Mouse (Mus musculus) myocyte (in vitro differentiated cells): Measurements from ENCODE around the gene Pigx. TPM values are rescaled to one million over a fixed set of nuclear protein-coding genes. Genes with fewer than 3 reads are reported as not detected.

ENCODE experiments used
- H3K27me3 ChIP-seq: one replicate; pipeline ENCODE4 v1.6.1; 2011; ENCODE audit not compliant: control insufficient read depth, insufficient read depth, insufficient read length
- H3K36me3 ChIP-seq: one replicate; pipeline ENCODE4 v1.6.1; 2011; ENCODE audit not compliant: control insufficient read depth, insufficient read depth
- H3K4me2 ChIP-seq: one replicate; pipeline ENCODE4 v1.6.1; 2011; ENCODE audit warnings: low read depth, control low read depth
- H3K4me3 ChIP-seq: one replicate; pipeline ENCODE4 v1.5.1; 2011; ENCODE audit warnings: mild to moderate bottlenecking, control low read depth, moderate library complexity
- H3K79me2 ChIP-seq: one replicate; pipeline ENCODE4 v1.6.1; 2011; ENCODE audit not compliant: control insufficient read depth, insufficient read depth
- H3ac ChIP-seq: one replicate; pipeline ENCODE4 v1.6.1; 2011; ENCODE audit not compliant: control insufficient read depth, insufficient read length
- CEBPB ChIP-seq: IDR thresholded peaks from 2 replicates; pipeline ENCODE4 v1.6.1; 2011; ENCODE audit warnings: mild to moderate bottlenecking, moderate library complexity; ENCODE audit not compliant: poor library complexity, insufficient read depth, severe bottlenecking
- E2F4 ChIP-seq: IDR thresholded peaks from one replicate; pipeline ENCODE4 v1.6.1; 2011; ENCODE audit warnings: mild to moderate bottlenecking, control low read depth, moderate library complexity; ENCODE audit not compliant: insufficient read depth
- MAX ChIP-seq: IDR thresholded peaks from one replicate; pipeline ENCODE4 v1.6.1; 2011; ENCODE audit warnings: low read depth, mild to moderate bottlenecking, control low read depth
- MYOD1 ChIP-seq, 3 experiments: IDR thresholded peaks; one replicate each; pipeline ENCODE4 v1.6.1; 2011; ENCODE audit warnings: control low read depth in 2 of 3, low read depth in 2 of 3, mild to moderate bottlenecking in 2 of 3, moderate library complexity in 1 of 3; ENCODE audit not compliant: insufficient read length in 2 of 3, control insufficient read depth in 1 of 3
- MYOG ChIP-seq, 3 experiments: IDR thresholded peaks; one replicate each; pipeline ENCODE4 v1.6.1; 2011; ENCODE audit warnings: control low read depth in 2 of 3, low read depth in 2 of 3, mild to moderate bottlenecking in 2 of 3; ENCODE audit not compliant: insufficient read length in 2 of 3, control insufficient read depth in 1 of 3, insufficient read depth in 1 of 3
- POLR2A ChIP-seq: IDR thresholded peaks from one replicate; pipeline ENCODE4 v1.6.1; 2011; ENCODE audit warnings: low read depth, mild to moderate bottlenecking, control low read depth, moderate library complexity; ENCODE audit not compliant: insufficient read length
- POLR2AphosphoS2 ChIP-seq: IDR thresholded peaks from one replicate; pipeline ENCODE4 v1.6.1; 2011; ENCODE audit warnings: low read depth, control low read depth; ENCODE audit not compliant: insufficient read length
- REST ChIP-seq: IDR thresholded peaks from one replicate; pipeline ENCODE4 v1.6.1; 2011; ENCODE audit warnings: mild to moderate bottlenecking, control low read depth, moderate library complexity; ENCODE audit not compliant: insufficient read depth, insufficient read length
- SRF ChIP-seq: IDR thresholded peaks from one replicate; pipeline ENCODE4 v1.6.1; 2011; ENCODE audit warnings: low read depth; ENCODE audit not compliant: control insufficient read depth, insufficient read length
- TCF12 ChIP-seq: IDR thresholded peaks from one replicate; pipeline ENCODE4 v1.6.1; 2011; ENCODE audit warnings: mild to moderate bottlenecking, control low read depth; ENCODE audit not compliant: poor library complexity, insufficient read depth, severe bottlenecking
- TCF3 ChIP-seq: IDR thresholded peaks from one replicate; pipeline ENCODE4 v1.6.1; 2011; ENCODE audit warnings: low read depth, control low read depth; ENCODE audit not compliant: insufficient read length
- USF1 ChIP-seq: IDR thresholded peaks from one replicate; pipeline ENCODE4 v1.6.1; 2011; ENCODE audit warnings: low read depth, mild to moderate bottlenecking, control low read depth, moderate library complexity
- polyA plus RNA-seq: library from polyadenylated mRNA; unstranded; fragments of >200 nt; fragmentation: generic; extraction: Trizol; gene quantifications from one replicate; pipeline ENCODE4 v1.2.1, GENCODE M21; 2012; ENCODE audit warnings: missing spikeins

Gene Pigx
- polyA plus RNA-seq, 1 experiment, result 19.4 TPM

DNA sequence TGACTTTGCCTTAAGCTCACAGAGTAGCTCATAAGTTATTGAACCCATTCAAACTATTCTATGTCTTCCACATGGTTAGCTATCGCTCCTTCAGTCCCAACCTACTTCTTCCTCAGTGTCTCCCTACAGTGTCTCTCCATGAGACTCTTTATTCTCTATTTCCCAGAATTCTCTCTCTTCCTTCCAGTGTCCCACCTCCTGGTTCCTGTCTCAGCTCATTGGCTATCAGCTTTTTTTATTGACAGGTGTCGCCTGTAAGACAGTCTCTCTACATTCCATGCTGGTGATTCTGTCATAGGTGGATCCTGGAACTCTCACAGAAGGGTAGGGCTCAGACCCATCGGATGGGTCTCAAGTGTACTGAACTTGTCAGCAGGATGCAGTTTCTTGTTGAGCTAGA lies 25.8 kb upstream of the Pigx start:
- TF ChIP-seq MYOD1 (IDR thresholded peaks at IDR 0.05; ENCODE audit: control insufficient read depth in 1 of 3, insufficient read length in 2 of 3, low read depth in 2 of 3), result no peak
- no peak for TF ChIP-seq MYOG (IDR thresholded peaks at IDR 0.05; ENCODE audit: control insufficient read depth in 1 of 3, insufficient read depth in 1 of 3, insufficient read length in 2 of 3, low read depth in 2 of 3)
- no peak for TF ChIP-seq CEBPB
- no peak for TF ChIP-seq E2F4
- no peak for TF ChIP-seq SRF
- TF ChIP-seq POLR2A, result no peak
- no peak for TF ChIP-seq REST
- no peak for TF ChIP-seq TCF12
- TF ChIP-seq USF1, result no peak
- no peak for TF ChIP-seq POLR2AphosphoS2
- TF ChIP-seq MAX, result no peak
- no peak for TF ChIP-seq TCF3

DNA sequence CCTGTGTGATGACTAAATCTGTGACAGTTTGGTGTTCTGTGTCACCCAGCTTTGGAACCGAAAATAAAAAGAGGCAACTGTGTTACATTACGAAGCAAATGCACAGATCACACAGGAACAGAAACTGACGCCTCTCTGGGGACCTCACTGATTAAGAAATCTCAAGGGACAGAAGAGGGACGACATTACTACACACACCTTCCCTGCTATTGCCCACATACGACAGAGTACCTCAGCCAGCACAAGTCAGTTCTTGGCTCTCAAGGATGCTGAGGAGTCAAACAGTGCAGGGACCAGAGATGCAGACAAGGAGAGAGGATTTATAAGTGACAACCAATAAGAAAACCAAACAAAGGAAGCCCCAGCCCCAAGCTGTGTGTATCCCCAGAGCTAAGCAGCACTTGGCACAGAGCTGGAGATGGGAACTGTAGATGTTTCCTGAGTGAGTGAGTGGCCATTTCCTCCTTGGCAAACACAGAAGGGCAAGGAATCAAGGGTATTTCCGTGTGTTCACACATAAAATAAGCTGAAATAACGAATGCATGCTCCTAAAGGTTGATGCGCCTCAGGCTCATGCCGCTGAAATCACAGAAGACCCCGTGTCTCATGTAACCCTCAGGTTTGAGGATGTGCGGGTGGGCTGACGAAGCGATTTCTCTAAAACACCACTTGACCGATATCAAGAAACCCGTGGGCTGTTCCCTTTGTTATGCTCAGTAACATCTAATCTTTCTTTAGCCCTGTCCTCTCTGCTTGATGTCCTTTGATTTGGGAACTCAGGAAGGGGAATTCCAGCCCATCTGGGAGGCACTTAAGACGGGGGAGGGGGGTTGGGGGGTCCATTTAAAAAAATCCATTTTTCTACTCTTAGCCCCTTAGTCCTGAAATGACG lies 25.1 kb upstream of the Pigx start:
- Histone ChIP-seq H3K4me2 (no peak overlapping the region), H3K79me2 (no peaks in the 10 kb centered on the region), H3ac (no peak overlapping the region), H3K27me3 (no peaks in the 10 kb centered on the region), H3K36me3 (no peaks in the 10 kb centered on the region), H3K4me3 (no peak overlapping the region)
- TF ChIP-seq E2F4 (no peak), MYOD1 (IDR thresholded peaks at IDR 0.05; ENCODE audit: control insufficient read depth in 1 of 3, insufficient read length in 2 of 3, low read depth in 2 of 3) (no peak), SRF (no peak), TCF12 (no peak), CEBPB (no peak), MAX (no peak), POLR2A (no peak), USF1 (no peak), REST (no peak), MYOG (IDR thresholded peaks at IDR 0.05; ENCODE audit: control insufficient read depth in 1 of 3, insufficient read depth in 1 of 3, insufficient read length in 2 of 3, low read depth in 2 of 3) (no peak), POLR2AphosphoS2 (no peak)

More for the DNA sequence above, 25.8 kb upstream of the Pigx start:
- no peak overlapping the region for H3K4me3 ChIP-seq
- no peaks in the 10 kb centered on the region for H3K79me2 ChIP-seq
- no peak overlapping the region for H3ac ChIP-seq
- H3K36me3 ChIP-seq, result no peaks in the 10 kb centered on the region
- no peaks in the 10 kb centered on the region for H3K27me3 ChIP-seq
- H3K4me2 ChIP-seq, result no peak overlapping the region

DNA sequence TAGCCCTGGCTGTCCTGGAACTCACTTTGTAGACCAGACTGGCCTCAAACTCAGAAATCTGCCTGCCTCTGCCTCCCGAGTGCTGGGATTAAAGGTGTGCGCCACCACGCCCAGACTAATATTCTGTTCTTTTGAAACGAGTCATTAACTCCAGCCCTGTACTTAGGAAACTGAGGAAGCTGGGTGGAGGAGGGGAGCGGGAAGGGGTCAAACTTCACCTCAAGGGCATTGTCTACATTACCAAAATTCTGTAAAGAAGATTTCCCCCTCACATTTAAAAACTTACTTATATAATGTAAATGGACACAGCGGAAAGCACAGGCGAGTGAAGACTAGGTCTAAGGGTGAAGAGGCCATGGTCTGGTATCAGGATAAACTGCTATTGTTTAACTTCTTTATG lies 24.5 kb upstream of the Pigx start:
- H3K79me2 ChIP-seq, result no peaks in the 10 kb centered on the region
- TF ChIP-seq MYOD1 (IDR thresholded peaks at IDR 0.05; ENCODE audit: control insufficient read depth in 1 of 3, insufficient read length in 2 of 3, low read depth in 2 of 3) (no peak), REST (no peak), USF1 (no peak), E2F4 (no peak), POLR2A (no peak), MAX (no peak), CEBPB (no peak), TCF12 (no peak), POLR2AphosphoS2 (no peak), MYOG (IDR thresholded peaks at IDR 0.05; ENCODE audit: control insufficient read depth in 1 of 3, insufficient read depth in 1 of 3, insufficient read length in 2 of 3, low read depth in 2 of 3) (no peak), SRF (no peak), TCF3 (no peak)

DNA sequence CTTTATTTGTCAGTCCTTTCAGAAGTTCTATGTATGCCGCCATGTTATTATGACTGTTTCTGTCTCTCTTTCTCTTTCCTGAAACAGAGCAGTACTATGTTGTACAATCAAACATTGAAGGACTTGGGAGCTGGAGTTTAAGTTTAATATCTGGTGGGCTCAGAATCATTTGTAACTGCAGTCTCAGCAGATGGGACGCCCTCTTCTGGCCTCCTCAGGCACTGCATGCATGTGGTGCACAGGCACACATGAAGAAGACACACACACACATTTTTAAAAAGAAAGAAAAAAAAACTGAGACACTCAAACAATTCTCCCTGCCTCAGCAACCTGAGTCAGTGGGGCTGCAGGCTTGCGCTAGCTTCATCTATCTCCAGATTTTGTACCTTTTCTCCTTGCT lies 20.9 kb upstream of the Pigx start:
- no peak for TF ChIP-seq E2F4
- no peak for TF ChIP-seq MAX
- no peak for TF ChIP-seq USF1
- TF ChIP-seq CEBPB, result no peak
- TF ChIP-seq MYOG (IDR thresholded peaks at IDR 0.05; ENCODE audit: control insufficient read depth in 1 of 3, insufficient read depth in 1 of 3, insufficient read length in 2 of 3, low read depth in 2 of 3), result no peak
- no peak for TF ChIP-seq REST
- no peak for TF ChIP-seq MYOD1 (IDR thresholded peaks at IDR 0.05; ENCODE audit: control insufficient read depth in 1 of 3, insufficient read length in 2 of 3, low read depth in 2 of 3)
- no peak for TF ChIP-seq TCF12
- TF ChIP-seq POLR2AphosphoS2, result no peak
- H3K4me3 ChIP-seq, result no peak overlapping the region
- H3ac ChIP-seq, result no peak overlapping the region
- no peaks in the 10 kb centered on the region for H3K27me3 ChIP-seq
- H3K79me2 ChIP-seq, result no peaks in the 10 kb centered on the region
- H3K4me2 ChIP-seq, result no peak overlapping the region
- H3K36me3 ChIP-seq, result no peaks in the 10 kb centered on the region

More for the DNA sequence above, 24.5 kb upstream of the Pigx start:
- H3ac ChIP-seq, result no peak overlapping the region
- H3K4me3 ChIP-seq, result no peak overlapping the region
- H3K27me3 ChIP-seq, result no peaks in the 10 kb centered on the region
- no peak overlapping the region for H3K4me2 ChIP-seq
- H3K36me3 ChIP-seq, result no peaks in the 10 kb centered on the region
